Mouse (Mus musculus): Measurements from ENCODE around the gene Stub1. TPM values are rescaled to one million over a fixed set of nuclear protein-coding genes. Genes with fewer than 3 reads are reported as not detected.

Gene Stub1
- total and polyA plus RNA-seq, 2 experiments from 2014 or later: 115 to 212 TPM

DNA sequence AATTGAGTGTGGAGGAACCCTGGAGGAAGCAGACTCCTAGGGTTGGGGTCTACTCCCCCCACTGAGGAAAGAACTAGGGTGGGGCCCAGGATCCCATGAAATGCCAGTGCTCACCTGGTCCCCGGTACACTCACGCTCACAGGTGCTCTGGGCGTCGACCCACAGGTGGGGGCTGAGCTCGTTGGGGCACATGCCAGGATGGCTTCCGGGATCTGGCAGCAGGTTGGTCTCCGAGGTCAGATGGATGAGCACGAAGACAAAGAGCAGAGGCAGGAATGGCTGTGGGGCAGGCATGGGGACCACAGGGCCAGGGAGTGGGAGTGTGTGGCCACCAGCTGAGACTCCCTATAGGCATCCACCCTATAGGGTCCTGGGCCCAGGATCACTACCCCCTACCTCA, 46.5 kb upstream of the Stub1 start:
- no peak overlapping the region for H3K27ac ChIP-seq (ENCODE audit: low read depth)
- H3K36me3 ChIP-seq (replicated peaks; ENCODE audit: control insufficient read depth, insufficient read depth, low read length): peaks cover 22% of the 10 kb centered on the region
- H3K27me3 ChIP-seq (ENCODE audit: control insufficient read depth, insufficient read depth, low read length): no peaks in the 10 kb centered on the region
- DNase-seq (ENCODE audit: low spot score) (no peak), ATAC-seq (ENCODE audit: insufficient read depth, low read depth) (no peak)
- H3K9ac ChIP-seq (replicated peaks; ENCODE audit: low read depth, low read length): no peak overlapping the region
- peaks cover 11% of the 10 kb centered on the region; the same call in 1 of the 2 replicates for H3K4me1 ChIP-seq (ENCODE audit: control insufficient read depth, insufficient read depth)
- no peak overlapping the region for H3K4me3 ChIP-seq (ENCODE audit: low read depth, low read length)
- no peak overlapping the region for H3K4me2 ChIP-seq (ENCODE audit: low read depth, low read length)
- WGBS: 86% methylated on average over 8 of the region's 8 CpGs
- H3K9me3 ChIP-seq (replicated peaks; ENCODE audit: control insufficient read depth, low read length): no peaks in the 10 kb centered on the region
- TF ChIP-seq EP300 (IDR thresholded peaks at IDR 0.05; ENCODE audit: low read depth) (no peak), CTCF (IDR thresholded peaks at IDR 0.05; ENCODE audit: low read depth) (no peak)

DNA sequence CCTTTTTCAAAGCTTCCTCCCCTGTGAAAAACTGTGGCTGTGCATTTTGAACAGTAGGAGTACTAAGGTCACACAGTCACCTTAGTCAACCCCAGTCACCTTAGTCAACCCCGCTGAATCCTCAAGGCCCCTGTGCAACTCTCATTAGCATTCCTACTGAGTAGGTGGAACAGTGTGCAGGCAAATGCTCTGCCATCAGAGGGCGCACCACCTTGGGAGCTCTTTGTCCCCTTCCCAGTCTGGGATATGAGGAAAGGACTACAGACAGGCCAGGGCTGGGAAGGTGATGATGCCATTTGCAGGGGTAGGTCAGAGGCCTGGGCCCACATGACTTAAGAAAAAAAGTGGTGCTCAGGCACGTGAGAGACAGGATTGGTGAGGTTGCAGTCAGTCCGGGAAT, 46.1 kb upstream of the Stub1 start:
- H3K4me2 ChIP-seq (ENCODE audit: low read depth, low read length): no peak overlapping the region
- H3K9ac ChIP-seq (replicated peaks; ENCODE audit: low read depth, low read length): no peak overlapping the region
- no peaks in the 10 kb centered on the region for H3K27me3 ChIP-seq (ENCODE audit: control insufficient read depth, insufficient read depth, low read length)
- H3K4me3 ChIP-seq (ENCODE audit: low read depth, low read length): no peak overlapping the region
- no peak for ATAC-seq (ENCODE audit: insufficient read depth, low read depth)
- no peaks in the 10 kb centered on the region for H3K9me3 ChIP-seq (replicated peaks; ENCODE audit: control insufficient read depth, low read length)
- DNase-seq (ENCODE audit: low spot score): no peak
- H3K27ac ChIP-seq (ENCODE audit: low read depth): no peak overlapping the region
- 68% methylated on average over 4 of the region's 4 CpGs for WGBS
- peaks cover 18% of the 10 kb centered on the region for H3K36me3 ChIP-seq (replicated peaks; ENCODE audit: control insufficient read depth, insufficient read depth, low read length)
- H3K4me1 ChIP-seq (ENCODE audit: control insufficient read depth, insufficient read depth): peaks cover 15% of the 10 kb centered on the region; the same call in 1 of the 2 replicates
- TF ChIP-seq EP300 (IDR thresholded peaks at IDR 0.05; ENCODE audit: low read depth): no peak
- peak; percentile 27; the same call in 1 of the 2 replicates for TF ChIP-seq CTCF (IDR thresholded peaks at IDR 0.05; ENCODE audit: low read depth)

DNA sequence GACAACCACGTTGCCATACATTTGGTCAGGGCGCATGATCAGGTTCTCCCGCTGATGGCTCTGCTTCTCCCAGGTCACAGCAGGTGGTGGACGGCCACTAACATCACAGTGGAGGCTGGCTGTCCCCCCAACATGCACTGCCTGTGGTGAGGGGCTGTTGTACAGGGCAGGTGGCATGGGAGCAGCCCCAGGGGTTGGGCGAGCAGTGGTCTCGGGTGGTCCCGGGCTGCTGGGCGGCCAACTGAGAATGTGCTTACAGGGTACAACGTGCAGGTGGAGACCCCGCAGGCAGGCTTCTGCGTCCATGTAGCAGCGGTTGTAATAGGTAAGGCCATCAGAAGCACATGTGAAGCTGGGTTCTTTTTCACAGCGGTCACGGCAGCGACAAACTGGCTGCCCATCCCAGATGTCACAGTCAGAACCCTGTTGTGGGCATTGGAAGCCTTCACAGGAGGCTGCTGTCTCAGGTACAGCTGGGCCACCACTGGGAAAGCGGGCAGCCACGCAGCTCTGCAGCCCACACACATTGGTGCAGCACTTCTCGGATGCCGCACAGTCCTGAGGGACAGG, 45.5 kb upstream of the Stub1 start:
- H3K27ac ChIP-seq (ENCODE audit: low read depth): no peak overlapping the region
- no peaks in the 10 kb centered on the region for H3K27me3 ChIP-seq (ENCODE audit: control insufficient read depth, insufficient read depth, low read length)
- TF ChIP-seq CTCF (IDR thresholded peaks at IDR 0.05; ENCODE audit: low read depth) (no peak), EP300 (IDR thresholded peaks at IDR 0.05; ENCODE audit: low read depth) (no peak)
- H3K4me2 ChIP-seq (ENCODE audit: low read depth, low read length): no peak overlapping the region
- H3K4me1 ChIP-seq (ENCODE audit: control insufficient read depth, insufficient read depth): peaks cover 18% of the 10 kb centered on the region; the same call in 1 of the 2 replicates
- 94% methylated on average over 19 of the region's 19 CpGs for WGBS
- DNase-seq (ENCODE audit: low spot score) (no peak), ATAC-seq (ENCODE audit: insufficient read depth, low read depth) (no peak)
- no peaks in the 10 kb centered on the region for H3K9me3 ChIP-seq (replicated peaks; ENCODE audit: control insufficient read depth, low read length)
- H3K36me3 ChIP-seq (replicated peaks; ENCODE audit: control insufficient read depth, insufficient read depth, low read length): peaks cover 14% of the 10 kb centered on the region
- no peak overlapping the region for H3K9ac ChIP-seq (replicated peaks; ENCODE audit: low read depth, low read length)
- H3K4me3 ChIP-seq (ENCODE audit: low read depth, low read length): no peak overlapping the region

DNA sequence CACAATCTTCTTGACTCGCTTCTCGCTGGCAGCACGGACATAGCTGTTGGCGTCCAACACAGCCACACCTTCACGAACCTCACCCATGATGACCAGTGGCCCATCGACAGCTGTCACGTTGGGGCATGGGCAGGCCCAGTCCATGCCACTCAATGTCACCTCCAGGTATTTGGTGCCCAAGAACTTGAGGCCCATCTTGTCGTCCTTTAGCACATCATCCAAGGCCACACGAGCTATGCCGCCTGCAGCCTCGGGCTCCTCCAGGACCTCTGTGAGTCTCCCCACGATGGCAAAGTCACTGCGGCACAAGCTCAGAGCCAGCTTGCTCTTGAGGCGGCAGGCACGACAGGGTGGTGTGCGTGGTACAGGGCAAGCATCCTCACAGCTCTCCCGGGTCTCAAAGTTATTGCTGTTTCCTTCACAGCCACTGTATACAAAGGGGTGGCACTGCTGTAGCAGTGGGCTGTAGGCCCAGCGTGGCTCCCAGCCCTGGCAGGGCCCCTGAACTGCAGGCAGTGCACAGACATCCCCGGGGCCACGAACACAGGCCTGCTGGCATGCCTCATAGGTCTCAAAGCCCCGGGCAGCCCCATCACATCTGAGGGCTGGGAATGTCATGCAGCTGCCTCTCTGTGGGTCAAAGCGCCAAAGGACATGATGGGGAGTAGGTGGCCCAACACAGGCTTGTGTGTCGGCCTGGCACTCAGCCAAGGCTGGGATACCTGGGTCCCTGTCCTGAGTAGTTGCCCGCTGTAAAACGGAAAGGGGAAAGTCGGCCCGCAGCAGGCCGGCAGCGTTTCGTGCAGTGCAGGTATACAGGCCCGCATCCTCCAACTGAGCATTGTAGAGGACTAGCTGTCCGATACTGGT, 44.8 kb upstream of the Stub1 start:
- Histone ChIP-seq H3K27me3 (ENCODE audit: control insufficient read depth, insufficient read depth, low read length) (no peaks in the 10 kb centered on the region), H3K4me3 (ENCODE audit: low read depth, low read length) (no peak overlapping the region), H3K9me3 (replicated peaks; ENCODE audit: control insufficient read depth, low read length) (no peaks in the 10 kb centered on the region), H3K9ac (replicated peaks; ENCODE audit: low read depth, low read length) (no peak overlapping the region), H3K27ac (ENCODE audit: low read depth) (no peak overlapping the region), H3K4me1 (ENCODE audit: control insufficient read depth, insufficient read depth) (peaks cover 18% of the 10 kb centered on the region; the same call in 1 of the 2 replicates), H3K36me3 (replicated peaks; ENCODE audit: control insufficient read depth, insufficient read depth, low read length) (peaks cover 7% of the 10 kb centered on the region; the same call in 1 of the 2 replicates), H3K4me2 (ENCODE audit: low read depth, low read length) (no peak overlapping the region)
- WGBS: 90% methylated on average over 32 of the region's 32 CpGs
- TF ChIP-seq EP300 (IDR thresholded peaks at IDR 0.05; ENCODE audit: low read depth) (no peak), CTCF (IDR thresholded peaks at IDR 0.05; ENCODE audit: low read depth) (no peak)
- no peak for DNase-seq (ENCODE audit: low spot score)
- no peak for ATAC-seq (ENCODE audit: insufficient read depth, low read depth)

DNA sequence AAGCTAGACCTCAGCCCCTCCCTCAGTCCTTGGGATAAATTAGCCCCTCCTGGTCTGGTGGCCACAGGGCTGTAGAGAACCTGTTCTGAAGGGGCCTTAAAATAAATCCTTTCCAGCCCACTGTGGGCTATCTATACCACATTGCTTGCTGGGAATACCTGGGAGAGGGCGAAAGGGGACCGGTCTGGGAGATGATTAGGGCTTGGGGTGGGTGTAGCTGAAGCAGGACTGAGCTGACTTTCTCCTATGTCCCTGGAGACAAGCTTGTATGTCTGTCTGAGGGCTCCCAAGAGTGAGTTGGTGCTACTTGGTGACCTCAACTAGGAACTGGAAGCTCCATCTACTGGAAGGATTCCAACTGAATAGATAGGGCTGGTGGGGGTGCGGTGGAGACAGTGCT, 43.8 kb upstream of the Stub1 start:
- 59% methylated on average over 3 of the region's 3 CpGs for WGBS
- no peak overlapping the region for H3K4me2 ChIP-seq (ENCODE audit: low read depth, low read length)
- DNase-seq (ENCODE audit: low spot score) (no peak), ATAC-seq (ENCODE audit: insufficient read depth, low read depth) (no peak)
- no peak overlapping the region for H3K27ac ChIP-seq (ENCODE audit: low read depth)
- TF ChIP-seq EP300 (IDR thresholded peaks at IDR 0.05; ENCODE audit: low read depth) (no peak), CTCF (IDR thresholded peaks at IDR 0.05; ENCODE audit: low read depth) (no peak)
- H3K4me1 ChIP-seq (ENCODE audit: control insufficient read depth, insufficient read depth): peaks cover 18% of the 10 kb centered on the region; the same call in 1 of the 2 replicates
- no peaks in the 10 kb centered on the region for H3K9me3 ChIP-seq (replicated peaks; ENCODE audit: control insufficient read depth, low read length)
- H3K36me3 ChIP-seq (replicated peaks; ENCODE audit: control insufficient read depth, insufficient read depth, low read length): 0 out of 2 replicates have a peak, but pooled peaks cover 3% of the 10 kb centered on the region
- no peak overlapping the region for H3K4me3 ChIP-seq (ENCODE audit: low read depth, low read length)
- H3K27me3 ChIP-seq (ENCODE audit: control insufficient read depth, insufficient read depth, low read length): no peaks in the 10 kb centered on the region
- H3K9ac ChIP-seq (replicated peaks; ENCODE audit: low read depth, low read length): no peak overlapping the region
